Mouse (Mus musculus) ES-E14 (cell line): ENCODE measurements at regions not wholly inside any gene's neighbourhood (a gene's known extent, or its start where the extent isn't known, plus 50 kb on each side); places are given as distances from the start of the nearest gene placed in this dataset.

ENCODE experiments used
- CHD2 ChIP-seq: IDR thresholded peaks from 2 replicates; pipeline ENCODE4 v1.6.1; 2014; ENCODE audit warnings: mild to moderate bottlenecking, low read depth, low read length, inconsistent platforms
- HCFC1 ChIP-seq: IDR thresholded peaks from 2 replicates; pipeline ENCODE4 v1.6.1; 2012; ENCODE audit warnings: low read length, inconsistent platforms, borderline replicate concordance; ENCODE audit not compliant: insufficient read depth
- MAFK ChIP-seq: IDR thresholded peaks from 2 replicates; pipeline ENCODE4 v1.6.1; 2014; ENCODE audit warnings: mild to moderate bottlenecking, low read depth, low read length, inconsistent platforms; ENCODE audit not compliant: insufficient read depth
- ZC3H11A ChIP-seq: IDR thresholded peaks from 2 replicates; pipeline ENCODE4 v1.6.1; 2012; ENCODE audit warnings: low read depth, mild to moderate bottlenecking, inconsistent platforms, low read length, borderline replicate concordance

DNA sequence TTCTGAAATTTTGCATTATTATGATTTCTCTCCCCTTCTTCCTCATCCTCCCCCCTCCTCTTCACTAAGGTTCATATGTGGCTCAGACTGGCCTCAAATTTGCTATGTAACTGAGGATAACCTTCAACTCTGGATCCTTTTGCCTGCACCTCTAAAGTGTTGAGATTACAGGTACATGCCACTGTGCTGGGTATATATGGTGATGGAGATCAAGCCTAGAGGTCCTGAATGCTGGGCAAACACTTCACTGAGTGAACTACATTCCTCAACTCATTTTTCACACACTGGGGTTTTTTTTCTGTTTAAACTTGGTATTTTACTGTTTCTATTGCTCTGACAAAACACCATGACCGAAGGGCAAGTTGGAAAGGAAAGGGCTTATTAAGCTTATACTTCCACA, 52.9 kb downstream of the Calml3 start:
- TF ChIP-seq ZC3H11A (no peak), CHD2 (no peak), HCFC1 (no peak), MAFK (no peak)
